Mouse (Mus musculus): Measurements from ENCODE around the gene Clybl.
A peak's percentile ranks its signal among the peaks of the same experiment; 100 is the strongest.

Clybl gene

GRCm38 (mm10) chr14:122358592-122358991 lies 177.1 kb downstream of the Clybl start:
- DNase-seq (ENCODE audit: inconsistent ontology term): no peak

- no peak for DNase-seq (ENCODE audit: inconsistent ontology term)
Measured at GRCm38 (mm10) chr14:122359136-122359905, 177.8 kb downstream of the Clybl start.

GRCm38 (mm10) chr14:122361807-122362206 lies 180.3 kb downstream of the Clybl start:
- no peak for DNase-seq (ENCODE audit: inconsistent ontology term)

DNA sequence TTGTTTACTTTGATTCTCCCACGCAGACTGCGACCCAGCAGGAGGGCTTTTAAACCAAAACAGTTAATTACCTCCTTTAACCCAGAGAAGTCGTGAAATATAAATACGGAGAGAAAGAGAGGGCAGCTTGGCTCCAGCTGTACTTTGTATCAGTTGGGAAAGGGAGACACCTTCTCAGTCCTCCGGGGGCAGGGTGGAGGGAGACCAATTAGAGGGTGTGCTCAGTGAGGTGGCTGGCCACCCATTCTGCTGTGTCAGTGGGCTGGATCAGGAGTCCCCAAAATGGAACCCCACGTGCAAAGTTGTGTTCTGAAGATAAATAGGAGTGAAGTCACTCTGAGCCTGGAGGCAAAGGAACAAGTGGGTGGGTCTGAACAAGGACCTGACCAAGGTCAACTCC lies 181.7 kb downstream of the Clybl start:
- DNase-seq (ENCODE audit: inconsistent ontology term): no peak

GRCm38 (mm10) chr14:122364026-122364425 lies 182.5 kb downstream of the Clybl start:
- DNase-seq (ENCODE audit: inconsistent ontology term): no peak

DNA sequence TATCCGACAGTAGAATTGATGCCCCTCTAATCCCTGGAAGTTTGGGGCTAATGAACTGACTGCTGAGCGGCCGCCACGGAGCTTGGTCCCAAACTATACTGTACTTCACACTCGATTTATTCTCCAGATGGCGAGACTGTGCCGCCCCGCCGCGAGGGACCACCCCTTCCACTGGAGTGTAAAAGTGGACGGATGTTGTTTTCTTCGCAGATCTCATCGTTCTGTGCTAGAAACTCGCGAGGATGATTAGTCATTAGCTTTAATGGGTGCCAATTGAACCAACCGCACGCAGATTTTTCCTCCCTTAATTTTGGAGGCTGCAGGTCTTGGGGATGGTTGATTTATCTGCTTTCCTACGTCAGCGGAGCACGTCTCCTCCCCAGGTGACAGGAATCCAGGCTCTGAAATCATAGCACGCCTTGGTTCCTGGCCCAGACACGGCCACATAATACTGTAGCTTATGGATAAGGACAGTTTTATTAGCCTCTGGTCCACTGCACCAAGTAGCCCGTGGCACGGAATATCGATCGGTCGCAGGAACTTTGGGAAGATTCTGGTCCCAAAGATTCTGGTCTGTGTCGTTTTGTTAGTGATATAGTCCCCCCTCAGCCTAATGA lies 185.9 kb downstream of the Clybl start:
- peak; percentile 74 for DNase-seq (ENCODE audit: inconsistent ontology term)

DNA sequence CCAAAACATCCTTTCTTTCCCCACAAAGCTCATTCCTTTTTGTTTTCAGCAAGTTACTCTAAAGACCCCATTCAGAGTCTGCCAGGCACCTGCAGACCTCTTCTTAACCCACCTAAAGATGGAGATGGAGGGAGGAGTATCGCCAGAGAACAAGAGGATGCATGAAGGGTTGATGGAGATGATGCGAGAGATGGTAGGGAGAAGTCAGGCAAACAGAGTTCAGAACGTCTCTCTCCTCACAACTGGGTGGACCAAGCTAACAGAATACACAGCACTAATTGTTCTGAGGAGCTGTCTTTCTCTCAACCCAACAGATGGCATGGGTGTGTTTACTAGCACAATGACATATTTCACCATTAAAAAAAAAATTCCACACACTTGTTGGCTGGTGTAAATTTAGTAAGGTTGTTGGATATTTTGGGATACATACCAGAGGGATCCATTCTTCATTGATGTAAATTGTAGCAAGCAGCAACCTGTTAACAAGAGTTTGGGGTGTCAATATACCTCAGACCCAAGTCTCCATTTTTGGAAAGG lies 186.4 kb downstream of the Clybl start:
- DNase-seq (ENCODE audit: inconsistent ontology term): peak; percentile 51

- peak; percentile 67 for DNase-seq (ENCODE audit: inconsistent ontology term)
Measured at GRCm38 (mm10) chr14:122368501-122368900, 187.0 kb downstream of the Clybl start.

DNA sequence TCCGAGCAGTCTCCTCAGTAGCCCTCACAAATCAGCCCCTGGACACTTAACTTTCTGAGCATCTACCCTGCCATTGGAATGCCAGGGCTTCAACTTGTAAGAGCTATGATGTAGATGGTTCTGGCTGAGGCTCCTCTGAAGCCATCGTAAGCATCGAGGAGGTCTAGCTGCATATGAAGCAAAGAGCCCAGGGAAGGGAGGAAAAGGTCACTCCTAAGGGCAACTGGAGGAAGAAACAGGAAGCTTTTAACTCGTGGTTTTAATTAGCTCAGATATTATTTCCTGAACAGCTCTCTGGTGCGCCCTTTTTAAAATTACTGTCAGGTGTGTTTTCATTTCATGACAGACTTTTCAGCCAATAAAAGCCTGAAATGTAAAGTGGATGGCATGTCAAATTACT lies 190.5 kb downstream of the Clybl start:
- DNase-seq (ENCODE audit: inconsistent ontology term): no peak

DNA sequence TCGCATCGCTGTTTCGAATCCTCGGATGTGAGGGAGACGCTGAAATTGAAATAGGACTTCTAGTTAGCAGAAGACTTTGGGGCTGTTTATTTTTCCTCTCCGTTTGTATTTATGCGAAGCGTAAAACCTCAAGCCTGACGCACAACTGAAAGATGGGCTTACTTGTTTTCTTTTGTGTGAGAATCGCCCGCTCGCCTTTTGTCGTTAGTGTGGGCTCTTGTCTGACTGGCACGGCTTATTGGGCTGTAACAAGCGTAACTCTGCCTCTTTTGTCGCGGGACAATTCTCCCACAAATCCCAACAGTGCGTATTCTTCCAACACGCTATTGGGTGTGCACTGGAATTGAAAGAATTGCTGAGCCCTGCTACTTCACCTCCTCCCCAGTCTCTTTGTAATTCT lies 192.0 kb downstream of the Clybl start:
- peak; percentile 67 for DNase-seq (ENCODE audit: inconsistent ontology term)

DNA sequence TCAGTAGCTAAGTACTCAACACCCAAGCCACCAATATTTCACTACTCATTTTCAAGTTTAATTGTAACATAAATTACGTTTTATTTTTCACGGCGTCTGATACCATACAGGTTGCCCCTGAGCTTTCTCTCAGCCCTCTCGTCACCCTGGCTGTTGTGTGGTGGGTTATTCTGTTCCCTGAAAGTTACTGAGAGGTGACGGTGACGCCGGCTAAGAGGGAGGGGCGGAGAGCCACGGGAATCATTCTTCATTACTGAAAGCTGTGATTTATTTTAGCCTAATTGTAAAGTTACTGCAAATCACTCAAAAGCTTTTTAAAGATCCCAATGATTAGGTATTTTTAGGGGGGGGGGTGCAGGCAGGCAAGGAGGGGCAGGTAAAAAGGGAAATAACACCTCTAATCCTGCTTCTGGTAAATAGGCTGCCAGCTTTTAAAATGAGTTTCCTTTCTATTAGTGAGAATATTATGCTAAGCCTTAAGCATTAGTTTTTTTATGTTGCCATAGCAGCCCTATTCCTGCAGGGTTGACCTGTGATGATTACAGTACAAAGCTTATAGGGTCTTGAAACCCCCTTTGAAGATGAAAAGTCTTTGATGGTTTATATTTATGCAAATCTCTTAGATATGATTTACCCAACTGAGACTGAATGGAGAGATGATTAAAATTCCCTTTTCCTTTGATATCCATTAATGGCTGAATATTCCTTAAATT lies 192.9 kb downstream of the Clybl start:
- DNase-seq (ENCODE audit: inconsistent ontology term): no peak

GRCm38 (mm10) chr14:122375070-122375811 lies 193.7 kb downstream of the Clybl start:
- DNase-seq (ENCODE audit: inconsistent ontology term): no peak

DNA sequence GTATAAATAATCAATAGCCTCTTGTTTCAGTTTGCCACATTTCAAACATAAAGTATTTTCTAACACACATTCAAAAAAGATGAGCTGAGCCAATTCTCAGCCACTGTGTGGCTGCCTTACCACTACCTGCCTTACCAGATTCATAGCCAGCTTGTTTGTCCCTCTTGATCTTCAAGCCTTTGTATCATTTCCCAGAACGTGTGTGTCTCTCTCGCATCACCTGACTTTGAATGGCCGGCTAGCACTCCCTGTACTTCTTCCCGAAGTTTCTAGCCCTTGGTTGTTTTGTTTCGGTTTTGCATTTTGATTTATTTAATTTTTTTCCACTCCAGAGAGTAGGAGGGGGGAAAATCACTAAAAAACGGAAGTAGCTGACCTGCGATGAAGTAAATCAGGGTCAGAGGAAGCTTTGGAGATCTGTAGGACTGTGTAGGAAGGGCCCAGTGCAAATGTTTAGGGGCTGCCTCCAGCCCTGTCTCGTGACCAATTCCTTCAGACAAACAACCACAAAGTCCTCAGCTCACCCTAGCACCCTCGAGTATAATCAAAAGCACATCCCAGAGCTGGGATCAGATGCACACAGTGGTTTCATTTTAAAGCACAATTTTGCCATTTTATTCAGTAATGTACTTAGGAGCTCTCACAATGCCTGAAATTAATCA lies 195.1 kb downstream of the Clybl start:
- DNase-seq (ENCODE audit: inconsistent ontology term): no peak

GRCm38 (mm10) chr14:122377681-122378080 lies 196.2 kb downstream of the Clybl start:
- DNase-seq (ENCODE audit: inconsistent ontology term): no peak

DNA sequence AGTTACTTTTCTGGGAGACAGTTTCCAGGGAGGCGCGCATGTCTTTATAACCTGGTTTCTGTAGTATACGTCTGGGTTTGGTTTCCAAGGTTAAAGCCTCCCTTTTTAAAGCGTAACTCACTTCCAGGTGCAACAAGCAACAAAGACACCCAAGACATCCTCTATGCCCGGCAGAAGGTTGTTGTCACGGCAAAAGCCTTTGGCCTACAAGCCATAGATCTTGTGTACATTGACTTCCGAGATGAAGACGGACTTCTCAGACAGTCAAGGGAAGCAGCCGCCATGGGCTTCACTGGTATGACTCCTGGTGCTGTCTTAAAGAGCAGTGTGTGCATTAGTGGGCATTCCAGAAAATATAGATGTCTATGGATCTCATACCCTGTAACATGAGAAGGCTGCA lies 197.6 kb downstream of the Clybl start:
- DNase-seq (ENCODE audit: inconsistent ontology term): no peak

- DNase-seq (ENCODE audit: inconsistent ontology term): no peak
Measured at GRCm38 (mm10) chr14:122379996-122380395, 198.5 kb downstream of the Clybl start.

GRCm38 (mm10) chr14:122380896-122381845 lies 199.7 kb downstream of the Clybl start:
- no peak for DNase-seq (ENCODE audit: inconsistent ontology term)

GRCm38 (mm10) chr14:122382281-122382680 lies 200.8 kb downstream of the Clybl start:
- no peak for DNase-seq (ENCODE audit: inconsistent ontology term)

- no peak for DNase-seq (ENCODE audit: inconsistent ontology term)
Measured at GRCm38 (mm10) chr14:122383931-122384330, 202.4 kb downstream of the Clybl start.

Measured in Muller cell, postnatal 12 days (primary cell).